7 mouse cellular contexts compared by ENCODE assay signal in the genomic region with DNA sequence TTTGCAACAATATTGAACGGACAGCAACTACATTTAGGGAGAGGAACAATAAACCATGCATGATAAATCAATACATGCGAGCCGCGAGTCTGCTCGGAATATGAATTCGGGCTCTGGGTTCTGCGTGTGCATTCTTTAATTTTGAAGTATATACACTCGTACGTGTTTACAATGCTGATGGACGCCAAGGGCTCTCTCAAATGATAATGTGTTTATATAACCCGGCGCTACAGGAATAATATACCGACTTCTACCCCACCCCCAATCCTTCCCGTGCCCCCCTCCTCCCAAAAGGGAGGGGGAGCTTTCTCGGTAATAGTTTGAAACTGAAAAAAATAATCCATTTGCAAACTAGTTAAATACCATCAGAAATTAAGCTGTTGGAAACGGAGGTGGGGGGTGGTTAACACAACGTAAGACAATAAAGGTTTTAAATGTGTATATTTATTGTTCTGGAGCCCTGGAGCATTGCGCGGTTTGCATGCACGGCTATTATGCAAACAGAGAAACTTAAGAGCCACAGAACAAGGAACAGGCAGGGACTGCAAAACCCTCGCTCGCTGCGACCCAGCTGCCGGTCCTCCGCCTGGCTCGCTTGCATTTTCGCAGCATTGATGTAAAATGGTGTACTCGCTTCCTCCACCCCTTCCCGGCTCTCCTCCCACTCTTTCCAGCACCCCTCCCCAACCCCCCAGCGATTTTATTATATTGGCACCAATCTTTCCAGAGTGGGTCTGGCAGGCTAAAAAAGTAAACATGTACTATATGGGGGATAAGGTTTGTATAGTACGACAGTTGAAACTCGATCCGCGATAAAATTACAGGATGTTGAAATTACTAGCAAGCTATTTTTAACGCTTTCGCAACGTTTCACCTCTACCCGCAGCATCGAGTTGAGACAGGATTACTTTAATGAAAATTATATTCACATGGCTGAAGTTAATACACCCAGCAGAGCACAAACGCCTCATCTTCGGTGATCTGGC. TPM values are rescaled to one million over a fixed set of nuclear protein-coding genes. Genes with fewer than 3 reads are reported as not detected.
DNase-seq lines count a peak whose midpoint lies in the region; ATAC-seq and TF ChIP-seq lines count a peak whose summit lies in the region.

No protein-coding gene starts in this region.

- H3K9me3 ChIP-seq in intestine, embryonic 15.5 days = no peaks in the 10 kb centered on the region
- no peaks in the 10 kb centered on the region for H3K9me3 ChIP-seq in midbrain, embryonic 10.5 days (replicated peaks)

- 0 out of 2 replicates have a peak, but pooled peaks have one; percentile 7 for ATAC-seq in intestine, embryonic 15.5 days

- peak; percentile 82 for TF ChIP-seq POLR2A in cortical plate, adult 2 months (IDR thresholded peaks at IDR 0.05; ENCODE audit: extremely low read depth, insufficient read depth, low read length)
- TF ChIP-seq POLR2A in small intestine, adult 2 months (IDR thresholded peaks at IDR 0.05; ENCODE audit: low read depth, low read length) = peak; percentile 60; the same call in 1 of the 2 replicates

- H3K27me3 ChIP-seq in intestine, embryonic 15.5 days (replicated peaks) = no peaks in the 10 kb centered on the region
- peaks cover 26% of the 10 kb centered on the region for H3K27me3 ChIP-seq in midbrain, embryonic 10.5 days (ENCODE audit: low read depth, poor library complexity, severe bottlenecking)
- H3K27me3 ChIP-seq in small intestine, adult 2 months (ENCODE audit: control insufficient read depth, insufficient read depth, low read length) = no peaks in the 10 kb centered on the region

- H3K4me1 ChIP-seq in cortical plate, adult 2 months (ENCODE audit: control insufficient read depth, insufficient read depth, low read length) = no peaks in the 10 kb centered on the region
- peaks cover 16% of the 10 kb centered on the region for H3K4me1 ChIP-seq in intestine, embryonic 15.5 days (replicated peaks)
- peaks cover 54% of the 10 kb centered on the region for H3K4me1 ChIP-seq in midbrain, embryonic 10.5 days
- peaks cover 3% of the 10 kb centered on the region; the same call in 1 of the 2 replicates for H3K4me1 ChIP-seq in small intestine, adult 2 months (ENCODE audit: control insufficient read depth, insufficient read depth, insufficient read length, low read length)

- peak; percentile 62 to 74 for DNase-seq in adrenal gland, adult 18-20 months (ENCODE audit: low spot score in 2 of 2)
- DNase-seq in gastrocnemius, postnatal 36 days = peak; percentile 49 to 63
- DNase-seq in left cerebral cortex, postnatal 4 days = peak; percentile 72
- DNase-seq in midbrain, embryonic 10.5 days (ENCODE audit: low spot score) = peak; percentile 67

- H3K9ac ChIP-seq in intestine, embryonic 15.5 days = peak overlapping the region; percentile 50

- H3K4me2 ChIP-seq in intestine, embryonic 15.5 days (replicated peaks) = peak overlapping the region; percentile 87

- peak overlapping the region; percentile 97 for H3K27ac ChIP-seq in cortical plate, adult 2 months (ENCODE audit: insufficient read depth, low read length)
- H3K27ac ChIP-seq in intestine, embryonic 15.5 days = peak overlapping the region; percentile 85
- peak overlapping the region; percentile 91 for H3K27ac ChIP-seq in midbrain, embryonic 10.5 days (replicated peaks)
- H3K27ac ChIP-seq in small intestine, adult 2 months (ENCODE audit: insufficient read depth, low read depth, low read length) = peak overlapping the region; percentile 82

- TF ChIP-seq CTCF in cortical plate, adult 2 months (IDR thresholded peaks at IDR 0.05; ENCODE audit: extremely low read depth, insufficient read depth, low read length) = no peak
- TF ChIP-seq CTCF in small intestine, adult 2 months (IDR thresholded peaks at IDR 0.05; ENCODE audit: extremely low read depth, insufficient read length, insufficient replicate concordance, low read depth, low read length) = no peak

- no peaks in the 10 kb centered on the region for H3K36me3 ChIP-seq in intestine, embryonic 15.5 days
- H3K36me3 ChIP-seq in midbrain, embryonic 10.5 days = no peaks in the 10 kb centered on the region
- no peaks in the 10 kb centered on the region for H3K36me3 ChIP-seq in small intestine, adult 2 months (ENCODE audit: control insufficient read depth, insufficient read depth, low read length)

- WGBS in intestine, embryonic 15.5 days = under 1% methylated on average over 41 of the region's 41 CpGs
- under 1% methylated on average over 41 of the region's 41 CpGs for WGBS in midbrain, embryonic 10.5 days
- under 1% methylated on average over 41 of the region's 41 CpGs for WGBS in small intestine, adult 2 months

- H3K4me3 ChIP-seq in cortical plate, adult 2 months (ENCODE audit: insufficient read depth, low read length) = peak overlapping the region; percentile 91
- H3K4me3 ChIP-seq in intestine, embryonic 15.5 days (replicated peaks) = peak overlapping the region; percentile 69
- H3K4me3 ChIP-seq in midbrain, embryonic 10.5 days = peak overlapping the region; percentile 65
- H3K4me3 ChIP-seq in small intestine, adult 2 months (ENCODE audit: low read depth, low read length) = peak overlapping the region; percentile 82

- intact Hi-C loops in gastrocnemius, postnatal 36 days (cut with DNase I) = loop anchor here (5.0 kb wide), 4 partner anchors 72 to 408 kb away; no protein-coding TSS in a partner anchor
- intact Hi-C loops in left cerebral cortex, postnatal 4 days (cut with DNase I) = loop anchor here (5.0 to 10.0 kb wide), 2 partner anchors 125 to 283 kb away; no protein-coding TSS in a partner anchor

RNA-seq across cellular contexts. Expression of gene Arid5b, which starts 1.3 kb away (rescaled TPM):
- total RNA-seq in adrenal gland, adult 18-20 months (2021) = 10 to 100 TPM; 14.0 to 25.3 TPM
- polyA plus RNA-seq in cortical plate, adult 2 months (2012; rRNA removed) = 11.7 TPM in 2 replicates
- total RNA-seq in gastrocnemius, postnatal 36 days (2021) = 10 to 100 TPM; 13.9 to 17.6 TPM
- polyA plus RNA-seq in intestine, embryonic 15.5 days (2015; fragmentation: Nextera tagmentation; extraction: Ambion mirVana) = 27.2 and 29.0 TPM in 2 replicates
- total RNA-seq in left cerebral cortex, postnatal 4 days (2021) = 10 to 100 TPM; 28.7 to 31.5 TPM
- polyA plus RNA-seq in midbrain, embryonic 10.5 days (2016; fragmentation: Nextera tagmentation; extraction: Ambion mirVana) = 7.8 and 10.6 TPM in 2 replicates
- 1.4 and 3.3 TPM in 2 replicates for polyA plus RNA-seq in small intestine, adult 2 months (2012; rRNA removed)

Comparison
In these comparisons a context has a peak if more than half of its experiments do, and no peak if none do; other contexts are left out.
1. Peak in every context shown above with its lines: DNase-seq, ATAC-seq, H3K4me3 ChIP-seq and H3K27ac ChIP-seq.